Mouse (Mus musculus) heart, embryonic 10.5 days (tissue): ENCODE data around the gene Gpx7. TPM values are rescaled to one million over a fixed set of nuclear protein-coding genes. Genes with fewer than 3 reads are reported as not detected.
"Not testable (repeated sequence)": the region's sequence is repeated elsewhere in the genome, so short reads cannot be mapped to it uniquely, and the experiment has no call there.

Experiments
- DNase-seq: peaks from one replicate; pipeline ENCODE4 v3.0.0-alpha.2; 2017; ENCODE audit warnings: low spot score
- H3K27ac ChIP-seq: fragments of 300-500 bp; sonication (generic); 2 replicates; pipeline ENCODE4 v1.5.1; 2016; ENCODE audit warnings: mild to moderate bottlenecking
- H3K27me3 ChIP-seq: fragments of 300-500 bp; sonication (generic); 2 replicates; pipeline ENCODE4 v1.6.1; 2016; ENCODE audit warnings: mild to moderate bottlenecking; ENCODE audit not compliant: poor library complexity, insufficient read depth, severe bottlenecking
- H3K36me3 ChIP-seq: fragments of 300-500 bp; sonication (generic); 2 replicates; pipeline ENCODE4 v1.6.1; 2016; ENCODE audit warnings: mild to moderate bottlenecking, moderate library complexity
- H3K4me1 ChIP-seq: fragments of 300-500 bp; sonication (generic); 2 replicates; pipeline ENCODE4 v1.6.1; 2016; ENCODE audit warnings: mild to moderate bottlenecking
- H3K4me3 ChIP-seq: fragments of 300-500 bp; sonication (generic); 2 replicates; pipeline ENCODE4 v1.5.1; 2016; ENCODE audit warnings: mild to moderate bottlenecking, moderate library complexity
- H3K9me3 ChIP-seq: fragments of 300-500 bp; sonication (generic); 2 replicates; pipeline ENCODE4 v1.6.1; 2016; ENCODE audit warnings: mild to moderate bottlenecking, moderate library complexity
- WGBS: fragments of 180-500 bp; shearing (Covaris S2); methylation state at CpG from one replicate; pipeline ENCODE4 v1.1.7; 2016; 5-methylcytosine and 5-hydroxymethylcytosine counted together
- polyA plus RNA-seq: library from polyadenylated mRNA; unstranded; fragments of >200 nt; fragmentation: Nextera tagmentation; extraction: Ambion mirVana; gene quantifications from 2 replicates; pipeline ENCODE4 v1.2.1, GENCODE M21; 2016

The Gpx7 gene
- polyA plus RNA-seq, 1 experiment from 2014 or later: 58.8 TPM

DNA sequence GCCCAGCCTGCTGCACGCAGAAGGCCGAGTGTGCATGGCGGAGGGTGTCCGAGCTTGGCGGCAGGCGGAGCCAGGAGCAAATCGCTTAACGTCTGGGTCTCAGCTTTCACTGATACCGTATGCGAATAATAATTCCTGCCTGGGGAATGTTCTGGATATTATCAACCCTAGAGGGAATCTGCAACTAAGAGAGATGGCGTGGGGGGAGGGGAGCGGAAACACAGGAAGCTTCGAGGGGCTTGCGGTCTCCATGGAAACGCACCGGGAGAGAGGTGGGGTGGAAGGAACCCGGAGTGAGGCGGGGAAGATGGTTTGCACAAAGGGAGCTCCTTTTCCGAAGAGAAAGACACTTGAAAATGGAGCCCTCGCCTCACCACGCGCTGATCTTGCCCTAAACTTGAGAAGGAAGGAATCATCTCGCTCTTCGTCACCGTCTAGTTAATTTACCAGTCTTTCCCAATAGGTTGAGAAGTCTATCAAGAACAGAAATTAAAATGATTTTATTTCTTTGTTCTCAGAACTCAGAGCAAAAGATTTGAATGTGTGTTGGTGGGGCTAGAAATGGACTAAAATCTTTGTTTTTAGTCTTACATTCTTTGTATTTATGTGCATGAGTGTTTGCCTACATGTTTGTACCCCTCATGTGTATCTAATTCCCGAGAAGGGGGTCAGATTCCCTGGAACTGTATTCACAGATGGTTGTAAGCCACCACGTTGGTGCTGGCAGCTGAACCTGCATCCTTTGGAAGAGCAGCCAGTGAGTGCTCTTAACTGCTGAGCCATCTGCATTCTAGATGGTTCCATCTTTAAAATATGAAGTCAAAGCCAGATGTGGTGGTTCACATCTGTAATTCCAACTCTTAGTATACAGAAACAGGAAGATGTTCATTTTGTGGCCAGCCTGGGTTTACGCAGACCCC lies 46.4 kb downstream of the Gpx7 start:
- H3K27ac ChIP-seq: peak overlapping the region; percentile 86
- peak overlapping the region; percentile 45 for H3K4me3 ChIP-seq
- DNase-seq: peak; percentile 92
- H3K9me3 ChIP-seq: no peaks in the 10 kb centered on the region
- WGBS: 7% methylated on average over 28 of the region's 28 CpGs
- peaks cover 76% of the 10 kb centered on the region for H3K4me1 ChIP-seq
- no peaks in the 10 kb centered on the region for H3K27me3 ChIP-seq
- H3K36me3 ChIP-seq: no peaks in the 10 kb centered on the region

DNA sequence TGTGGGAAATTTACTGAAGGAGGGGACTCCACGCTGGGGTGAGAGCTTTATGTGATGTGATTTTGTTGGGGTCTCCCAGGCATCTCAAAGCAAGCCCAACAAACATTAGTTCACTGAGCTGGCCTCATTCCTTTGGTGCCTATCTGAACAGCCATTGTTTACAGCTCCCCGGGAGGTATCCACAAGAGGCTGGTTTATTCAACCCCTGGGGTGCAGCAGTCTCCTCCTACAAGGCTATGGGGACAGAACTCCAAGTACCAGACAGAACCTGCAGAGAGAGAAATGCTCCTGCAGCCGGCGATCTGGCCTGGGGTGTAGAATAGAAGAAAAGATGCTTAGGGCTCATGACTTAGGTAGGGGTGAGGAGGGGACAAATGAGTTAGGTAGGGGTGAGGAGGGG lies 48.3 kb downstream of the Gpx7 start:
- WGBS: 35% methylated on average over 4 of the region's 4 CpGs
- H3K4me1 ChIP-seq: peaks cover 81% of the 10 kb centered on the region

GRCm38 (mm10) chr4:108357458-108357857 lies 49.3 kb downstream of the Gpx7 start:
- peak overlapping the region; percentile 16; the same call in 1 of the 2 replicates for H3K27ac ChIP-seq
- DNase-seq: no peak
- no peaks in the 10 kb centered on the region for H3K36me3 ChIP-seq
- H3K4me3 ChIP-seq: no peak overlapping the region
- no peaks in the 10 kb centered on the region for H3K9me3 ChIP-seq
- no peaks in the 10 kb centered on the region for H3K27me3 ChIP-seq
- H3K4me1 ChIP-seq: peaks cover 70% of the 10 kb centered on the region
- WGBS: 90% methylated on average over 8 of the region's 8 CpGs

More for the DNA sequence above, 48.3 kb downstream of the Gpx7 start:
- no peaks in the 10 kb centered on the region for H3K9me3 ChIP-seq
- no peaks in the 10 kb centered on the region for H3K27me3 ChIP-seq
- no peaks in the 10 kb centered on the region for H3K36me3 ChIP-seq
- no peak for DNase-seq
- peak overlapping the region; percentile 86 for H3K27ac ChIP-seq
- no peak overlapping the region for H3K4me3 ChIP-seq

GRCm38 (mm10) chr4:108353591-108353990 lies 53.2 kb downstream of the Gpx7 start:
- not testable (repeated sequence) for H3K36me3 ChIP-seq, H3K4me3 ChIP-seq, H3K27me3 ChIP-seq, H3K9me3 ChIP-seq, H3K27ac ChIP-seq, DNase-seq
- H3K4me1 ChIP-seq: peaks cover 66% of the 10 kb centered on the region

DNA sequence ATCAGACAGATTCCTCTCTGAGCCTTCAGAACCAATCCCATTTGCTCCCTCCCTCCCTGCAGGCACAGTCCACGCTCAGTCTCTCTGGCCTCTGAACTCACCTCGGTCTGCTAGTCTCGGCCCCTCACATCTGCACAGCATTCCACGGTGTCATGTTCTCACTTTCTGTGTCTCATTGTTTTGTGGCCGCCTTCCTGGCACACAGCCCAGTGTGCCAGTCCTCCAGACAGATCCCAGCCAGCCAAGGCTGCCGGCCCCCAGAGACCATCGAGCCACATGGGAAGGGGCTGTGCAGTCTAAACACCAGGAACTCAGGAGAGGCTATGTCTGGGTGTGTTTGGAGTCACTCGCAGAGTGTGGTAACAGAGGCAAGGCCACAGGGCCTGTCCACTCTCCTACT lies 55.9 kb downstream of the Gpx7 start:
- peak overlapping the region; percentile 6; the same call in 1 of the 2 replicates for H3K4me3 ChIP-seq
- peak; percentile 94 for DNase-seq

More for the DNA sequence above, 55.9 kb downstream of the Gpx7 start:
- H3K36me3 ChIP-seq: no peaks in the 10 kb centered on the region
- 5% methylated on average over 8 of the region's 8 CpGs for WGBS
- H3K27ac ChIP-seq: peak overlapping the region; percentile 86
- no peaks in the 10 kb centered on the region for H3K27me3 ChIP-seq
- H3K9me3 ChIP-seq: no peaks in the 10 kb centered on the region
- peaks cover 62% of the 10 kb centered on the region for H3K4me1 ChIP-seq

Other genes with a start within 250 kb of the Gpx7 start
- gene Echdc2, start 241.5 kb downstream of the Gpx7 start, polyA plus RNA-seq: 15.3 and 19.2 TPM in 2 replicates
- gene Zyg11a, start 188.9 kb downstream of the Gpx7 start, polyA plus RNA-seq: not detected in 2 replicates
- 7.8 and 9.9 TPM in 2 replicates for gene Zyg11b, start 105.9 kb downstream of the Gpx7 start, polyA plus RNA-seq
- 58.4 and 61.1 TPM in 2 replicates for gene Coa7, start 78.8 kb downstream of the Gpx7 start, polyA plus RNA-seq
- gene Shisal2a, start 23.6 kb downstream of the Gpx7 start, polyA plus RNA-seq: 3.0 and 3.5 TPM in 2 replicates
- 44.6 and 79.6 TPM in 2 replicates for gene Tut4, start 52.5 kb upstream of the Gpx7 start, polyA plus RNA-seq
- 75.5 and 88.7 TPM in 2 replicates for gene Prpf38a, start 172.4 kb upstream of the Gpx7 start, polyA plus RNA-seq
- gene Orc1, start 172.5 kb upstream of the Gpx7 start, polyA plus RNA-seq: 11.7 and 14.3 TPM in 2 replicates
- 23.1 and 24.7 TPM in 2 replicates for gene Cc2d1b, start 213.0 kb upstream of the Gpx7 start, polyA plus RNA-seq